Mouse (Mus musculus) heart, postnatal 4 days (tissue): Measurements from ENCODE around the gene Col26a1. TPM values are rescaled to one million over a fixed set of nuclear protein-coding genes. Genes with fewer than 3 reads are reported as not detected.
"Not testable (repeated sequence)": the region's sequence is repeated elsewhere in the genome, so short reads cannot be mapped to it uniquely, and the experiment has no call there.

Source experiments
- DNase-seq: peaks from one replicate; pipeline ENCODE4 v3.0.0; 2021
- total RNA-seq, 2 experiments: library from RNA; stranded (reverse); gene quantifications; 2 replicates each; pipeline ENCODE4 v1.2.3; 2021

Col26a1 gene
- total RNA-seq, 2 experiments from 2014 or later: 10.7 to 11.4 TPM

DNA sequence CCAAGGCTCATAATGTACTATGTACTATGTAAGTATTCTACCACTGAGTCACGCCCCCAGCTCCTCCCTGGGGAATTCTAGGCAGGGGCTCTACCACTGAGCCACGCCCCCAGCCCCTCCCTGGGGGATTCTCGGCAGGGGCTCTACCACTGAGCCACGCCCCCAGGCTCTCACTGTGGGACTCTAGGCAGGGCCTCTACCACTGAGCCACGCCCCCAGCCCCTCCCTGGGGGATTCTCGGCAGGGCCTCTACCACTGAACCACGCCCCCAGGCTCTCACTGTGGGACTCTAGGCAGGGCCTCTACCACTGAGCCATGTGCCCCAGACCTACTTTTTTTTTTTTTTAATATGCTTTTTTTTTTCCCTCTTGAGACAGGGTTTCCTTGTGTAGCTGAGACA is 129.8 kb downstream of the Col26a1 start:
- not testable (repeated sequence) for DNase-seq

DNA sequence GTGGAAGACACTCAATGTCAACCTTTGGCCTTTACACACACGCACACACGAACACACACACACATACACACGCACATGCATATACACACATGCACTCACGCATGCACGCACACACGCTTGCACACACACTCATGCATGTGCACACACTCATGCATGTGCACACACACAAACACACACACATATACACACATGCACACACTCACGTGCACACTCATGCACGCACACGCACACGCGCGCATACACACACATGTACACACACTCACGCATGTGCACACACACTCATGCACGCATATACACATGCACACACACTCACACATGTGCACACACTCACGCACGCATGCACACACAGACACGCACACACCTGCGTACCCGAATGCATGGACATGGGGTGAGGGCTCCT is 130.9 kb downstream of the Col26a1 start:
- no peak for DNase-seq

DNA sequence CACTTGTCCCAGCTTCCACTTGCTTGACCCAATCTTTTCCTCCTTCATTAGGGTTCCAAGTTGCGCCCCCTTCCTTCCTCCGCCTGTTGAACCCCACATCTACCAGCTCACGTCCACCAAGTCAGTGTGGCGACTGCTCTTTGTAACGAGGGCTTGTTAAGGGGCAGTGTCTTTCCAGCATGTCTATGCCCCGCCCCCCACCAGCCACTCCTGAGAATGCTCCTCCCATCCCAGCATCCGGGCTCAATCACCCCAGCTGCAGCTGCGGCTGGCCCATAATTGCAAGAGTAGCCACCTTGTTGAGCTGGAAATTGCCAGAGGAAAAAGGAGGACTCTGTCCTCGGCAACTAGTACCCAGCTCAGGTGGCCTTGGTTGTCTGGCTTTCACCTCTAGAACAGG is 136.4 kb downstream of the Col26a1 start:
- DNase-seq: no peak

DNA sequence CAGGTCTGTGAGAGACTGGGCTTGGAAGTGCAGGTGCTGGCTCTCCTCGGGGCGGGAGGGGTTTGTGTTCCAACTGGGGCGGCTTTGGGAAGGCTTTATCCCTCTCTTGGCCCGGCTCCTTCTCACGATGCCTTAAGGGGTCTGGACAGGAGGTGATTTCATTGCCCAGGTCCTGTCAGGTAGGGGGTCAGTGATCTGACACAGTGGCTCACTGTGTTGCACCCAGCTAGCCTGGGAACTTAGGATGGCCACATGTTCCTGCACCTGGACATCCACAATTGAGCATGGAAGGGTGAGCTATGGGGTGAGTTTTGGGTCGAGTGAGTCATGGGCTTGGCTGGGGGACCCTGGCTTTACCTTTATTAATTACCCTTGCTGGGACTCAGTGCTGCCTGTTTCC is 144.1 kb downstream of the Col26a1 start:
- no peak for DNase-seq

DNA sequence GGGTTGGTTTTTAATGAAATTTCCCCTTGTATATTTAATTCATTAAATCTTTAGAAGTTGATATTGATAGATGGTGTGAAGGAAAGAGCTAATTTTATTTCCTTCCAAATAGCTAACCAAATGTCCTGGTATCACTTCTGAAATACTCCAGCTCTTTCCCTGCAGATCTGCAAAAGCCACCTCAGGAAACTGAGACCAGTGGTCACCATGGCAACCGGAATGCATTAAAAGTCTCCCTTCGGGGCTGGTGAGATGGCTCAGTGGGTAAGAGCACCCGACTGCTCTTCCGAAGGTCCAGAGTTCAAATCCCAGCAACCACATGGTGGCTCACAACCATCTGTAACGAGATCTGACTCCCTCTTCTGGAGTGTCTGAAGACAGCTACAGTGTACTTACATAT is 156.7 kb downstream of the Col26a1 start:
- not testable (repeated sequence) for DNase-seq

DNA sequence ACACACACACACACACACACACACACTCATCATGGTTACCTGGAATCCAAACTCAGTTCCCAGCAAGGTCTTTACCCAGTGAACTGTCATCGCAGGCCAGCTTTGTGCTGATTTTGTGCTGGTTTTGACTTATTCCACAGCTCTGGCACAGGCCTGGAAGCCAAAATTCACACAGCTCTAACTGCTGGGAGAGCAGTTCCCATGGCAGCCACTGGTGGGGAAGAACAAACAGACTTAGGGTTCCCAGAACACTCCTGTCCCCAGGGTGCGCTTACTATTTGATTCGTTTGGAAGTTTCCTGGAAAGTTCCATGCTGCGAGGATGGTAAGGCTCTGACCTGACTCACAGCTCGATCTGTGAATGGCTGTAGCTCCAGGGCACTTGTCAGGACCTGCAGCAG is 161.4 kb downstream of the Col26a1 start:
- no peak for DNase-seq

DNA sequence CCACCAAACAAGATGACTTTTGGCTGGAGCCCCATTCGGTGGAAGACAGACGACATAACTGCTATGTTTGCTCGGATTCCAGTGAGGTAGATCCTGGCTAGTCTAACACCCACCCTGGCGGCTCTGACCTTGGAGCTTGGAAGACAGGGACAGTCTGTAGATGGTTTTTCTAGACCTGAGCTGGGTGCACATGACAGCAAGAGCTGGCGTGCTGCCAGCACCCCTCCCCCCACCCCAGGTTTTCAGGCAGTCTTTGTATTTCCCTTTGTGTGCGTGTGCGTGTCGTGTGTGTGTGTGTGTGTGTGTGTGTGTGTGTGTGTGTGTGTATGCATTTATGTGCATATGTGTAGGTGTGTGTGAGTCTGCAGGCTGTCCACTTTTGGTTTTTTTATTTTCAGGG is 164.4 kb downstream of the Col26a1 start:
- DNase-seq: no peak

DNA sequence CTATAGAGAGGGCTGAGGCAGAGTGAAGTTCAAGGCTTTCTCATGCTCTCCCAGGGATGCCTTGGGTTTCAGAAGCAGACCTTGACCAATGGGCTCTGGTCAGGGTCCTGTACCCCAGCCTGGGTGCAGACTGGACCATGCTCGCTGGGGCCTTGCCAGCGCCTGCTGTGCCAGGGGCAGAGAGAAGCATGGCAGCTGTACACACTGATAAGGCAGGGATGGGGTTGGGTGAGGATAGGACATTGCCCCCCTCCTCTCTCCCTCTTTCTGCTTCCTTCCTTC is 165.5 kb downstream of the Col26a1 start:
- no peak for DNase-seq

DNA sequence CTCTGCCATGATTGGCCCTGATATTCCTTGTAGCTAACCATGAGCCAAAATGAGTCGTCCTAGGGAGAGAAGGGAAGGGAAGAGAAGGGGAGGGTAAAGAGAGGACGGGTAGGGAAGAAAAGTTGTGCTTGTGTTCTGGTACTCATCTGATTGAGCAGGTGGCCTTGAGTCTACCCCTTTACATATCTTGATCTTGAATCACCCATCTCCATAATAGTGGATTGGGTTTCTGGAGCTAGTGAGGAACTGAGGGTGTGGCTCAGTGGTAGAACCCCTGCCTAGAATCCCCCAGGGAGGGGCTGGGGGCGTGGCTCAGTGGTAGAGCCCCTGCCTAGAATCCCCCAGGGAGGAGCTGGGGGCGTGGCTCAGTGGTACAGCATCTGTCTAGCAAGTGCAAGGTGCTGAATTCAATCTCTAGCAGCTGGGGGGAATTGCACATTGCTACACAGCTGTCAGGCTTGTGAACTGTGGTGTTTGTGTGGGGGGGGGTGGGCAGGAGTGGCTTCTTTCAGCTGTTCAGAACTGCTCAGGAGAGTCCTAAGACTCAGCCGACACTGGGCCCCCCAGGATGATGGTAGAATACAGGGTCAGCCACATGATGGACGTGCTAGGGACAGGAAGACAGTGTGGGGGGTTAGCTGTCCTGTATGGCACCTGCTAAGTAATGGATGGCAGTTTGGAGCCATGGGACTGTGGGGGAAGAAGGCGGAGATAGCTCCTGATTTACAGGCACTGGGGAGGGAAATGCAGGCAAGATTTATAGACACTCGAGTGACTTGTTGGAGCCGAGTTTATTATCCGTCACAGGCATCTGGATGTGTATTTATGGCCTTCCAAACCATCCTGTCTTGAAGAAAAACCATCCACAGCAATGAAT is 166.1 kb downstream of the Col26a1 start:
- no peak for DNase-seq

DNA sequence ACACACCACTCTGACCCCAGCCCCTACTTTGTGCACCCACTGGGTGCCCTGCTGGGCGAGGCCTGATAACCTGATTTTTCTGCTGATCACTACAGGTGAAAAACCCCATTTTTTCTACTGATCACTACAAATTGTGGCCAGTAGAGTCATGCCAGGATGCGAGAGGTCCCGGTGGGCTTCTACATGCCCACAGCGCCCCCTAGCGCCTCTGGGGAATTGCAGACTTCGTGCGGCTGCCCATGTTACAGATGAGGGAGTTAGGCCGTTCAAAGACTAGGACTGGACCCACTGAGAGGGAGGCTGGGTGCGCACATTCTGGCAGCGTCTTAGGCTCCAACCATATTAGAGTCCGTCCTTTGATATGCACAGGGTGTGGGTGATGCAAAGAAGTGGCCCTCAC is 168.1 kb downstream of the Col26a1 start:
- DNase-seq: peak; percentile 64

DNA sequence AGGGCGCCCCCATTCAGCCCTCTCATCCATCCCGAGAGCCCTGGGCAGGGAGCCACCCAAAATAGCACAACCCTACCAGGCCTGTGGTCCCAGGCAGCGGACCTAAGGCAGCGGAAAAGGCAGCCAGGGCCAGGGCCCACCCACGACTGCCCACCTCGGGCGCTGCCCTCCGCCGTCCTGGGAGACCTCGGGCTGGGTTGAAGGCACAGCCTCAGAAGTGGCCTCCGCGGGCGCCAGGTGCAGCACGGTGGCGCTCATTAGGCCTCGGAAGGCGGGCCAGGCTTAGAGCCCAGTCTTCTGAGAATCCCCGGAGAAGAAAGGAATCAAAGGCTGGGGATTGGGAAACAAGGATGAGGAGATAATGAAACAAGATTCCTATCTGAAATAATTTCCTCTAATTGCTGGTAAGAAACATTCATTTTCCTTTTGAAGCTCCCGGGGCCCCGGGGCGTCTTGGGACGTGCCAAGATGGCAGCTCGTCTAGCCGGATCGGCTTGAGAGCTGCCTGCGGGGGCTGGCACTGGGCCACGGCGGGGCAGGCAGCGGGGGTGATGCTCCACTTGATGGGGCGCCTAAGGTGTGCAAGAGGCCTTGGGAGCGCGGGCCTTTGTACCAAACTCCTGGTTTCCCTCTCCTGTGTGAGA is 168.7 kb downstream of the Col26a1 start:
- DNase-seq: no peak

DNA sequence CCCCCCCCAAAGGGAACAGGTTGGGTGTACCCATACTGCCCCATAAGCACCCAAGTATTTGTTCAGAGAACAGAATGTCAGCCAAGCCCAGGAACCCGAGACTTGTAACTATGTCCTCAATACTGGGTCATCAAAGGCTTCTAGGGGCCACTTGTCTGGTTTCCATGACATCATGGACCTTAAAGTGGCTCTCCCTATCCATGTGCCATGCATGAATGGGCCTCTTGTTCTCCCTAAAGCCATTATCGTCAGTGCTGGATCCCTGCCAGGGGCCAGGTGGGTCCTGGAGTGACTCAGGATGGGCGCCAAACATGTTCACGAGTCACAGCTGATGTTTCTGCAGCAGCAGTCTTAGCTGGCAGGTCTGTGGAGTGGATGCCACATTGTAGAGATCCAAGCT is 172.3 kb downstream of the Col26a1 start:
- DNase-seq: no peak

DNA sequence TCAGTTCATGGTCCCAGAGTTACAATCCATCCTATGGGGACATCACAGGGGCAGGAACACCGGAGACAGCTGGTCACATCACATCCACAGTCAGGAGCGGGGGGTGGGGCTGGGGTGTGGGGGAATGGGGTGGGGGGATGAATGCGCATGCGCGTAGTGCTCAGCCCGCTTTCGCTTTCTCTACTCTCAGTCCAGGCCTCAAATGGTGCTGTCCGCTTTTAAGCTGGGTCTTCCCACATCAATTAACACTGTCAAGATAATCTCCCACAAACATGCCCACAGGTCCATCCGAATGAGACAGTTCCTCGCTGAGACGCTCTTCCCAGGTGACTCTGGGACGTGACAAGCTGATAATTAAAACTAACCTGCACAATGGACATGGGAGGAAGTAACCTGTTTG is 174.9 kb downstream of the Col26a1 start:
- DNase-seq: no peak

DNA sequence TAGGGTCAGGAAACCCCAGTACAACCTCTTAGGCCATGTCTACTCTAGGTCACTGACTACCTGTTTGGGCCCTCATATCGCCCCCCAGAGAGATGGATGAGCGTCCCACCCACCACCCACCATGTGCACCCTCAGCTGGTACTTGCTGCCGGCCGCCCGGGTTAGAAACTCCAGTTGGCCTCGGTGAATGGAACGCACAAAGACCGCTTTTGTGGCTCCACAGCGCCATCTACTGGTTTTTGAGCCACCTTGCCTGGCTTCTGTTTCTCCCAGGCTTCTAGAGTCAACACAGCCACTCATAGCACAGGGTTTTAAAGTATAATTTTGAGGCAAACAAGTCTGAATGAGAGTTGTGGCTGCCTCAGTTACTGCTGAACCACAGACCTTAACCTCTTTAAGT is 176.2 kb downstream of the Col26a1 start:
- peak; percentile 83 for DNase-seq

DNA sequence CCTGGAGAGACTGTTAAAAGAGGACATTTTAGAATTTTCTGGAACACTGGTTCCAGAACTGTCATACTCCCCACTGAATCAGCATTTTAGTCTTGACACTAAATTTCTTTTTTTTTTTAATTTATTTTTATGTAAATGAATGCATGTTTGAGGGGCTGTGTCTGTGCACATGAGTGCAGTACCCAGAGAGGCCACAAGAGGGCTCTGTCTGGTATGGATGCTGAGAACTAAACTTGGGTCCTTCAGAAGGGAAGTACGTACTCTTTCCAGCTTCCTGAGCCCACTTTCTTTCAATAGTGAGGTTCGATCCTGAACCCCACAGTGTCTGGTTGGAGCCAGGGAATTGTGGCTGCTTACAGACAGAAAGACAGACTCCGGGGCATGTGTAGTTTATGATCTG is 177.5 kb downstream of the Col26a1 start:
- DNase-seq: no peak

DNA sequence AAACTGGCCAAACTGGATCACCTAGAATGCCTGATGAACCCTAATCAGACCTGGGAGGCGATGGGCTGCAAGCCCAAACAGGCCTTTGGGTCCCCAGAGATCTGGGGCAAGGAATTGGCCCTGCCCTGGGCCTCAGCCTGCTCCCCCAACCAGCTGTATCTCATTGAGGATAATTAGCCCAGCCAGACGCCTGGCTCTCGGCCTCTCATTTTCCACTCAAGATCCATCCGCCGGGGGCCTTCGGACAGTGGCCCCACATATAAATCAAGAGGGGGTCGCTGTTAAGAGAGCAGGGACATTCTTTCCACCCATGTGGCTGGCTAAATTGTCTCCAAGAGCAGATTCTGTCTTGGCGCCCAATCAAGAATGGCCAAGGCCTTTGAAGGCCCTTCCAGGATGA is 178.9 kb downstream of the Col26a1 start:
- DNase-seq: no peak

DNA sequence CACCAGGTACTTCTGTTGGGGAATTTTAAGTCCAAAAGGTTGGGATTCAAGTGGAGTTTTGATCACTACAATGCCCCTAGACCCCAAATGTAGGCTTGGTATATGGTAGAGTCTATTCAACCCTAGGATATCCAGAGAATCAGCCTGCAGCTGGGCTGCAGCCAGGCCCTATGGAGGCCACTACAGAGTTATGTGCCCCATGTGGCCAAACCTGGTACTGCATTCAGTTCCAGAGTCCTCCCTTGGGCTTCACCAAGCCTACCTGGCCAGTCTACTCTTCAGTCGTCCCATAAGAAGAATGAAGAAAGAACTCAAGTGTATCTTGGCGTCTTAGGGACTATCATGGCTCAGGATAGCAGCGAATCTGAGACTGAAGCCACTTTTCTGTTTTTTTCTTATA is 179.3 kb downstream of the Col26a1 start:
- peak; percentile 84 for DNase-seq

DNA sequence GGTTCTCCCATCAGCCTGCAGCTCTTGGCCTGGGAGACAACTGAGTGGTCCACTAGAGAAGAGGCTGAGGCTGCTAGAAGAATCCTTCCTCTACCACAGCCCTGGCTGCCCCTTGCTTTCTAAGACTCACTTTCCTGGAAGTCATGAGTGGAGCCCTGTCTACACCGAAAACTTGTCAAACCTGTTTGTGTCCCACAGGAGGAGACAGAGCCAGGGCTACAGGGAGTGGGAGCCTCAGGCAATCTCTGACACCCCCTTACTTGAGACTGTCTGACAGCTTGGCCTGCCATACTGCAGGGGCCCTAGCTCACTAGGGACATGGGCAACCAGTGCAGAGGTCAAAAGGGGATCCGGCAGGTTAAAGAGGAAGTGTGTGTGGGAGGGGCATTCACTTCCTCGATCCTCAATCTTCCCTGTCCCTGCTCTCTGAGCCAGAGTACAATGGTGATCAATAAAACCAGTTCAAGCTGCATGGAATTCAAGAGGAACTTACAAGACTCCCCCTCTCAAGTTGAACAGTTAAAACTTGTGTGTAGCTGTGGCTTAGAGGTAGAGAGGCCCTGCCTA is 180.8 kb downstream of the Col26a1 start:
- no peak for DNase-seq

DNA sequence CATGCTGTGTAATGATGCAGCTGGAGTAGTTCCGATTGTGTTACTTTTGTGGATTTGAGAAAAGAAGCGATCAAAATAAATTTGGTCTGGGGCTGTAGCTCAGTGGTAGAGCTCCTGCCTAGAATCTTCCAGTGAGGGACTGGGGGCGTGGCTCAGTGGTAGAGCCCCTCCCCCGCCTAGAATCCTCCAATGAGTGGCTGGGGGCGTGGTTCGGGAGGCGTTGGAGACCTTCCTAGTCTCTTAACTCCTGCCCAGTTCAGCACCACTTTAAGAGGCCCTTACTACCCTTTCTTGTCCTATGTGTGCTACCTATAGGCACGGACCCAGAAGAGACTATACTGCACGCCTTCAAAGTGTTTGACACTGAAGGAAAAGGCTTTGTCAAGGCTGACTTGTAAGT is 185.4 kb downstream of the Col26a1 start:
- DNase-seq: no peak

DNA sequence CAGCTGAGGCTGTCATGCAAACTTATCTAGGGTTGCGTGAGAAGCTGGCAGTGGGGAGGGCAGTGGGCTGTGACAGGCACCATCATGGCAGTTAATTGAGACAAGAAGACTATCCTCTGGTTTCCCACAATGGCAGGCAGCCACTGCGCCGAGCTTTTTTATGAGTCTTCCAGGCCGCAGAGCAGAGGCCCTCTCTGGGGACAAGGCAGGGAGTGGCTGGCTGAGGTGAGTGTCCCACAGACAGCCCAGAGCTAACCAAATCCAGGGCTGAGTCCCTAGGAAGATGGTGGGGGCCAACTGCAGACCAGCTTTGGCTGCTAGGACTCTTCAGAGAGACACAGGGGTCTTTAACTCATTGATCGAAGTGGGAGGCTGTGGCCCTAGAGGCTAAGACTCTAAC is 186.5 kb downstream of the Col26a1 start:
- no peak for DNase-seq

DNA sequence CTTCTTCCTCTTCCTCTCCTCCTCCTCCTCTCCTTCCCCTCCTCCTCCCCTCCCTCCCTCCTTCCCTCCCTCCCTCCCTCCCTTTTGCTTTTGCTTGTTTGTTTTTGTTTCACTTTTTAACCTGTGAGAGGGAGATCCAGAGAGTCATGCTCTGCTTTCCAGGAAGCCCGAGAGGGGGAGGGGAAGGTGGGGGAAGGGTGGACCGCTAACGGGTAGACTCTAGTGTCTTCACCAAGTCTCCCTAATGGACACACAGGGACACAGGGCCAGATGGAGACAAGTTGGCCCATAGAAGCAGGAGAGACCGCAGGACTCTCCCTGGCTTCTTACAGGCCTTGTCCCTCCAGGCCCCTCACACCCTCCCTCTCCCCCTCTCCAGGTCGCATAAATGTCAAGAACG is 188.0 kb downstream of the Col26a1 start:
- no peak for DNase-seq

DNA sequence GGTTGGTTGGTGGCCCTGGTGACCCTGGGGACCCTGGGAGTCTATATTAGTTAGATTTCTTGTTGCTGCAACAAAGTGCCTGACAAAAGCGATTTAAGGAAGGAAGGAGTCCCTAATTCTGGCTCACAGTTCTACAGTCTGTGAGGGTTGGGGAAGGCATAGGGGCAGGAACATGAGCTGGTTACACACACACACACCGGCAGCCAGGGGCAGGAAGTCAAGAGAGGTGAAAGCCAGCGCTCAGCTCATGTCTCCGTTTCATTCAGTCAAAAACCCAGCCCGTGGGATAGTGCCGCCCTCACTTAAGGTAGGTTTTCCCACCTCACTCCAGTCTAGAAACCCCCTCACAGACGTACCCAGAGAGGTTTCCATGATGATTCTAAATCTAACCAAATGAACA is 189.6 kb downstream of the Col26a1 start:
- DNase-seq: no peak

DNA sequence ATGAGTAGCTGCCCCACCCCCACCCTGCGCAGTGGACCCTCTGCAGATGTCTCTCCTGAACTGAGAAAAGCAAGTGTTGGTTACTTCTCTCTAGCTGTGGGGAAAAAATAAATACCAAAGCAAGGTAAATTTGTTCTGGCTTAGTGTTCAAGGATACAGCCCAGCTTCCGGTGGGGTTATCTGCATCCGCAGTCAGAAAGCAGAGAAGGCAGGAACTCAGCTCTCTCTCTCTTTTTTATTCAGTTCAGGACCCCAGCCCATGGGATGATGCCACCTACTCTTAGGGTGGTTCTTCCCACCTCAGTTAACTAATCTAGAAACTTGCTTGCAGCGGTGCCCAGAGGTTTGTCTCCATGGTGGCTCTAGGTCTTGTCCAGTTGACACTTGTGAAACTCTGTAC is 190.2 kb downstream of the Col26a1 start, which contains the start of gene Myl10:
Gene Myl10 (plus strand): TSS at position 363 of the 400 bp plus-strand sequence.
- no peak for DNase-seq
